Mouse (Mus musculus) stomach, embryonic 15.5 days (tissue): Measurements from ENCODE around the gene Mipol1. TPM values are rescaled to one million over a fixed set of nuclear protein-coding genes. Genes with fewer than 3 reads are reported as not detected.
A peak's percentile ranks its signal among the peaks of the same experiment; 100 is the strongest.
"Not testable (repeated sequence)": the region's sequence is repeated elsewhere in the genome, so short reads cannot be mapped to it uniquely, and the experiment has no call there.

ENCODE experiments used
- ATAC-seq: fragments of 200-750 bp; cut with Nextera tagmentation; 2 replicates; pipeline ENCODE4 v1.8.0; 2017; ENCODE audit warnings: low read depth, moderate number of reproducible peaks, moderate TSS enrichment; ENCODE audit not compliant: insufficient read depth, low FRiP score
- H3K27ac ChIP-seq: fragments of 300-500 bp; sonication (generic); 2 replicates; pipeline ENCODE4 v1.5.1; 2015; ENCODE audit warnings: mild to moderate bottlenecking, inconsistent platforms
- H3K27me3 ChIP-seq: fragments of 300-500 bp; sonication (generic); replicated peaks from 2 replicates; pipeline ENCODE4 v1.6.1; 2015; ENCODE audit warnings: inconsistent platforms
- H3K36me3 ChIP-seq: fragments of 300-500 bp; sonication (generic); 2 replicates; pipeline ENCODE4 v1.6.1; 2015; ENCODE audit warnings: inconsistent platforms
- H3K4me1 ChIP-seq: fragments of 300-500 bp; sonication (generic); 2 replicates; pipeline ENCODE4 v1.6.1; 2015; ENCODE audit warnings: inconsistent platforms
- H3K4me2 ChIP-seq: fragments of 300-500 bp; sonication (generic); 2 replicates; pipeline ENCODE4 v1.6.1; 2015; ENCODE audit warnings: mild to moderate bottlenecking, inconsistent platforms
- H3K4me3 ChIP-seq: fragments of 300-500 bp; sonication (generic); replicated peaks from 2 replicates; pipeline ENCODE4 v1.5.1; 2015; ENCODE audit warnings: inconsistent platforms
- H3K9ac ChIP-seq: fragments of 300-500 bp; sonication (generic); 2 replicates; pipeline ENCODE4 v1.6.1; 2015; ENCODE audit warnings: inconsistent platforms
- H3K9me3 ChIP-seq: fragments of 300-500 bp; sonication (generic); 2 replicates; pipeline ENCODE4 v1.6.1; 2016; ENCODE audit warnings: inconsistent platforms
- WGBS: fragments of 180-500 bp; shearing (Covaris S2); methylation state at CpG from one replicate; pipeline ENCODE4 v1.1.7; 2015; 5-methylcytosine and 5-hydroxymethylcytosine counted together
- polyA plus RNA-seq: library from polyadenylated mRNA; unstranded; fragments of >200 nt; fragmentation: Nextera tagmentation; extraction: Ambion mirVana; gene quantifications from 2 replicates; pipeline ENCODE4 v1.2.1, GENCODE M21; 2015

Mipol1 gene
- polyA plus RNA-seq, 1 experiment from 2014 or later, result 10.0 TPM

GRCm38 (mm10) chr12:57387588-57388292, 157.5 kb downstream of the Mipol1 start:
- no peaks in the 10 kb centered on the region for H3K9me3 ChIP-seq
- no peak for ATAC-seq
- H3K36me3 ChIP-seq, result no peaks in the 10 kb centered on the region
- H3K4me3 ChIP-seq, result no peak overlapping the region
- H3K9ac ChIP-seq, result no peak overlapping the region
- WGBS, result 70% methylated on average over 2 of the region's 2 CpGs
- no peak overlapping the region for H3K4me2 ChIP-seq
- no peaks in the 10 kb centered on the region for H3K4me1 ChIP-seq
- H3K27ac ChIP-seq, result no peak overlapping the region
- no peaks in the 10 kb centered on the region for H3K27me3 ChIP-seq

GRCm38 (mm10) chr12:57399547-57399946, 169.3 kb downstream of the Mipol1 start:
- Histone ChIP-seq H3K4me1 (no peaks in the 10 kb centered on the region), H3K4me2 (no peak overlapping the region), H3K9me3 (no peaks in the 10 kb centered on the region), H3K36me3 (no peaks in the 10 kb centered on the region), H3K9ac (no peak overlapping the region), H3K27ac (no peak overlapping the region), H3K27me3 (no peaks in the 10 kb centered on the region), H3K4me3 (no peak overlapping the region)
- 47% methylated on average over 4 of the region's 4 CpGs for WGBS
- no peak for ATAC-seq

DNA sequence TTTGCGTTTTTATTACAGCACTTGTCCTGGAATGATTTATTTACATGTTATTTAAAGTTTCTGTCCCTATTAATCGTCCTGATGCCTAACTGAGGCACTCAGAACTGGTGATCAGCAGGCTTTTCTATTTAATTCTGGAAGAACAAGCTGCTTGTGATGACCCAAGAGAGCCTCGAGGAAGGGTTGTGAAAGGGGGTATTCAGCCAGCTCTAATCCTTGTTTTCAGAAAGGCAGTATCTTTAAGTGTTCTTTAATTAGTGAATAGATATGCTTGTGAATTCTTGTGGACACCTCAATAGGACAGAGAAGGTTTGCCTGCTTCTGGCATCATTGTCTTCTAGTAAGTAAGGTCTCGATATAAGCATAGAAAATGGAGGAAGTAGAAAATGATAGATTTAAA, 170.0 kb downstream of the Mipol1 start:
- H3K4me2 ChIP-seq, result no peak overlapping the region
- H3K4me3 ChIP-seq, result no peak overlapping the region
- H3K4me1 ChIP-seq, result no peaks in the 10 kb centered on the region
- 51% methylated on average over 4 of the region's 4 CpGs for WGBS
- ATAC-seq, result no peak
- no peaks in the 10 kb centered on the region for H3K9me3 ChIP-seq
- no peaks in the 10 kb centered on the region for H3K36me3 ChIP-seq
- no peaks in the 10 kb centered on the region for H3K27me3 ChIP-seq
- no peak overlapping the region for H3K27ac ChIP-seq
- H3K9ac ChIP-seq, result no peak overlapping the region

DNA sequence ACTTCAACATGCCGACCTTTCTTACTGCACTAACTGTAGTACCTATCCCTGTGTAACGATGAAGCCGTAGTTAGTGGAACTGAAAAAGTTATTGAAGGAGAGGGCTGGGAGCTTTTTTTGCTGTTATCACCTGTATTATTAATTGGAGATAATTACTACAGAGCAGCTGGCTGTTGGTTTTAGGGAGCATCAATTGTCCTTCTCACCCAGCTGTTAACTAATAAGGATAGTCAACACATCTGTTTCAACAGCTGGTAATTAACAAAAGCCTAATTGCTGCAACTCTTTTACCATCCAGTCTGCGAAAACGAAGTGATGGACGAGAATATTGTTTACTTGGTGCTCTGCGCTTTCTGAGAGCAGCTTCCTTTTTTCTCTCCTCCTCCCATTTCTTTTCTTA, 170.9 kb downstream of the Mipol1 start:
- H3K9me3 ChIP-seq, result no peaks in the 10 kb centered on the region
- ATAC-seq, result no peak
- no peaks in the 10 kb centered on the region for H3K36me3 ChIP-seq
- H3K4me2 ChIP-seq, result no peak overlapping the region
- WGBS, result 37% methylated on average over 7 of the region's 7 CpGs
- no peaks in the 10 kb centered on the region for H3K4me1 ChIP-seq
- H3K27ac ChIP-seq, result no peak overlapping the region; the same call in 1 of the 2 replicates
- H3K4me3 ChIP-seq, result no peak overlapping the region
- H3K27me3 ChIP-seq, result no peaks in the 10 kb centered on the region
- H3K9ac ChIP-seq, result no peak overlapping the region

- WGBS, result 75% methylated on average over 6 of the region's 6 CpGs
- no peak for ATAC-seq
- H3K4me1 ChIP-seq, result no peaks in the 10 kb centered on the region
Observed at GRCm38 (mm10) chr12:57402360-57402759, 172.1 kb downstream of the Mipol1 start.

DNA sequence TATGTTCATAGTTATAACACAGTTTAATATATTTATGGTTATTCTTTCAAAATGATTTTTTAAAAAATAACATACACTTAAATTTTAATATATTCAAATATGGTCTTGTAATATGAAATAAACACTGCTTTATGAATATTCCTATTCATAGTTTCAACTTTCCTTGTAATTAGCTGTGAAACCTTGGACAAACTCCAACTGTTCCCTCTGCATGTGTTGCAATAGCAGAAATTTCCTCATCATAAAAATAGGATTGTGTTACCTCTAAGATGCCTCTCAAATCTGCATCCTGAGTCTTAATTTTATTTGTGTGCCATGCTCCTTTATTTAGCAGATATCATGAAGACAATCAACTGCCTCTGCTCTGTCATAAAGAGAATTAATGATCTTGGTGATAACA, 179.7 kb downstream of the Mipol1 start:
- no peaks in the 10 kb centered on the region for H3K36me3 ChIP-seq
- ATAC-seq, result no peak

More at GRCm38 (mm10) chr12:57402360-57402759, 172.1 kb downstream of the Mipol1 start:
- no peaks in the 10 kb centered on the region for H3K9me3 ChIP-seq
- H3K4me2 ChIP-seq, result no peak overlapping the region
- no peak overlapping the region for H3K4me3 ChIP-seq
- H3K27ac ChIP-seq, result no peak overlapping the region
- no peaks in the 10 kb centered on the region for H3K36me3 ChIP-seq
- H3K9ac ChIP-seq, result no peak overlapping the region
- no peaks in the 10 kb centered on the region for H3K27me3 ChIP-seq

DNA sequence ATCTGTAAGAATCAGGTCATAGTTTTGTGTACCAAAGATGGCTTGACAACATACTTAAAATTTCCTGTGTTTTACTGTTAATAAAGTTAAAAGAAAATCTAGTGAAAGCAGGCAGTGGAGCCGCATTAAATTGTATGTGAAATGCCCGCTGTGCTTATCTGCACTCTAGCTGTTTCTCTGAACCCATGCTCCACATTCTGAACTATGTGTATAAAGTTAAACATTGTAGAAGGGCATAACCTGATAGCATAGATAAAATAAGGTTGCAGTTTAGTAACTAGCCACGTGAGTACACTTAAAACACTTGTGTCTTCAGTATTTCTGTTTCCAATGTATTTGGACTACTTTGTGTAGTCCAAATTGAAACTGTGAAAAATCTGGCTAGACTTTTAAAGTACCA, 183.6 kb downstream of the Mipol1 start:
- H3K4me1 ChIP-seq, result no peaks in the 10 kb centered on the region
- no peaks in the 10 kb centered on the region for H3K27me3 ChIP-seq
- H3K36me3 ChIP-seq, result no peaks in the 10 kb centered on the region
- H3K4me2 ChIP-seq, result no peak overlapping the region
- WGBS, result 65% methylated on average over 3 of the region's 3 CpGs
- ATAC-seq, result peak; percentile 63; the same call in 1 of the 2 replicates
- no peak overlapping the region for H3K4me3 ChIP-seq
- H3K9ac ChIP-seq, result no peak overlapping the region
- no peak overlapping the region for H3K27ac ChIP-seq
- H3K9me3 ChIP-seq, result no peaks in the 10 kb centered on the region

More for the DNA sequence above, 179.7 kb downstream of the Mipol1 start:
- H3K27me3 ChIP-seq, result no peaks in the 10 kb centered on the region
- H3K4me2 ChIP-seq, result no peak overlapping the region
- H3K4me3 ChIP-seq, result no peak overlapping the region
- H3K9ac ChIP-seq, result no peak overlapping the region
- H3K9me3 ChIP-seq, result no peaks in the 10 kb centered on the region
- H3K27ac ChIP-seq, result no peak overlapping the region
- no peaks in the 10 kb centered on the region for H3K4me1 ChIP-seq

GRCm38 (mm10) chr12:57424902-57425301, 194.7 kb downstream of the Mipol1 start:
- Histone ChIP-seq H3K27ac (no peak overlapping the region), H3K27me3 (no peaks in the 10 kb centered on the region), H3K36me3 (no peaks in the 10 kb centered on the region), H3K4me1 (no peaks in the 10 kb centered on the region), H3K4me2 (no peak overlapping the region), H3K9me3 (no peaks in the 10 kb centered on the region), H3K9ac (no peak overlapping the region), H3K4me3 (no peak overlapping the region)
- no peak for ATAC-seq
- WGBS, result 92% methylated on average over 5 of the region's 5 CpGs

DNA sequence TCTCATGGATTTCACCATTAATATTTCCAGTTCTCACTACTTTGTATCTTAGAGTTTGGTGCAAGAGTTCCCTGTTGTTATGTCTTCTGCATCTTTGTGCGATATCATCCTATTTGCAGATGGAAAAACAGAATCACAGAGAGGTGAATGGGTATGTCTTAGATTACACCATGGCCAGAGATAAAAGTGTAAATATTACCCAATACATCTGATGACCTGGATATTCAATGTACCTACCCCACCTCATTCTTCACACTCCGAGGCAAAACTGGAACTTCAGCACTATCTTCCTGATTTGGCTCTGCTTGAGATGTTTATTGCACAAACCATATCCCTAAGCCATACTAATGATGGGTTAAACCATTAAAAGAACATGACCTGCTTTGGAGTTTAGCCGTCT, 198.0 kb downstream of the Mipol1 start:
- no peak for ATAC-seq

DNA sequence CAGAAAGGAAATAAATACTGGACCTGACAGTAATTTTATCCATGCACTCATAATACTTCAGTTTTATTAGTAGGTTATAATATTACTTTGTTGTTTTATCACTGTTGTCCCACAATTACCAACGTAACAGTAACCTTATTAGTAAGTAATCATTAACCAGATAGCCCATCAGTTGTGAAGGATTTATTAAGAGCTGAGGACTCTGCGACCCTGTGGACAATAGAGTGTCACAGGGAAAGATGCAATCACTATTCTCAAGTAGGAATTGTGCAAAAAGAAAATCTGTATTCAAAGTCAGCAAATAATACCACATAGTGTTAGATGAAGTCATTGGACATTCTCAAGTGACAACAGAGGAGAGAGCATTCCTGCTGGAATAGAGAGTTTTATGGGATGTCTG, 198.5 kb downstream of the Mipol1 start:
- ATAC-seq, result no peak
- Histone ChIP-seq H3K4me1 (no peaks in the 10 kb centered on the region), H3K27me3 (no peaks in the 10 kb centered on the region), H3K9ac (no peak overlapping the region), H3K36me3 (no peaks in the 10 kb centered on the region), H3K9me3 (no peaks in the 10 kb centered on the region), H3K4me3 (no peak overlapping the region), H3K27ac (no peak overlapping the region), H3K4me2 (no peak overlapping the region)
- 72% methylated on average over 2 of the region's 2 CpGs for WGBS

More for the DNA sequence above, 198.0 kb downstream of the Mipol1 start:
- Histone ChIP-seq H3K36me3 (no peaks in the 10 kb centered on the region), H3K4me3 (no peak overlapping the region), H3K9me3 (no peaks in the 10 kb centered on the region), H3K27me3 (no peaks in the 10 kb centered on the region), H3K27ac (no peak overlapping the region), H3K9ac (no peak overlapping the region), H3K4me1 (no peaks in the 10 kb centered on the region), H3K4me2 (no peak overlapping the region)
- WGBS, result 72% methylated on average over 3 of the region's 3 CpGs

DNA sequence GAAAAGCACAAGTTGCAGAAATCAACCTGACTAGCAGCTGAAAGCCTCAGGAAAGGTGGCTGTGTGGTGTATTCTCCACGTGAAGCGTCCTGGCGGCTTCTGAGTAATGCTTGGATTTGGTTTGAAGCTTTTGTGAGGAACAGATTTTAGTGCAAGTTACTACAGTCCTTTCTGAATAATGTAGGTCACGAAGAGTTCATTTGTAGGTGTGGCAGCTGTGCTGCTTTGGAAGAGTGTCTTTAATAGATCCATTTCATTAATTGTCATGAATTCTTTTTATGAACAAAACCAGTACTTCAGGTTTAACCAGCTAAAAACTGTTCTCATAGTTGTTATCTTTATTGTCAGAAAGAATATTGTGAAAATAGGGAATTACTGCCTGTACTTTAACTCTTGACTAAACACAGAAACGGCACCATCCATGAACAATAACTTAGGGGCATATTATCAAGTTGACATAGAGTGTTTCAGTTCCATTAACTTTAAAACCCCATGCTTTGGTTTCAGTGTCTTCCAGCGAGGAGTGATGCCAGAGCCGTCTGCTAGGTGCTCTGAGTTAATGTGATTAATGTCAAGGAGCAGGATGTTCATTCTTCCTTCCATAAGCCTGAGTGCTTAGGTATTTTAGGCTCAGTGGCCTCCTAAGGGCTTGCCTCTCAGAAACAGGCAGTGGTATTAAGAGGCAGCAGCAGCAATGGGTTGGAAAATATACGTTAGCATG, 206.9 kb downstream of the Mipol1 start:
- H3K4me3 ChIP-seq, H3K27me3 ChIP-seq, H3K9me3 ChIP-seq, H3K36me3 ChIP-seq, H3K4me1 ChIP-seq, H3K9ac ChIP-seq, H3K4me2 ChIP-seq: not testable (repeated sequence)
- peak; percentile 60; the same call in 1 of the 2 replicates for ATAC-seq
- H3K27ac ChIP-seq, result peak overlapping the region; percentile 49
- WGBS, result 35% methylated on average over 8 of the region's 8 CpGs

DNA sequence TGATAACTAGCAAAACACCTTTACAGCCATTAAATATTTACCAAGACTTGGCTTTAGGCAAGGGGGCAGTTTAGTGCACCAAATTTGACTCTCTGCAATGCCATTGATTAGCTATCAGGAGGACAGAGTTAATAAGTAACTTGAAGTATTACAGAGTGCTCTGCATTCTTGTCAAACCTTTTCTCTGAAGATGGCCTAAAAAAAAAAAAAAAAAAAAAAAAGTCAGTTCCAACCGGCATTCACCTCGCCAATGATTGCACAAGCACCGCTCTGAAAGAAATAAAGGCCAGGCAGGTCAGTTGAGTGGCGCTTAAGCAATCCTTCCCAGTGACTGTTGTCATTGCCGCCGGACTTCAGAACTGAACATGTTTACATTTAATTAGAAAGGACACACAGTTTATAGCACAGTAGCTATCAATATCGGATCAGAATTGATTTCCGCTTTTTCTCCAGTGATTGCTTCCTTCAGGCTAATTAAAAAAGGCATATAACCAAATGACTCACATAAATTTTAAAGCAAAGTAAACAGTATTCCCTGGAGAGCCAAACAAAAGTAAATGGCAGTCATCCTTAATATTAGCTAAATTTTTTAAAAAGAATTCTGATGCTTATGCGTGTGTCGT, 214.2 kb downstream of the Mipol1 start:
- H3K36me3 ChIP-seq, result no peaks in the 10 kb centered on the region
- no peak overlapping the region for H3K4me2 ChIP-seq
- no peak overlapping the region for H3K9ac ChIP-seq
- ATAC-seq, result peak; percentile 76; the same call in 1 of the 2 replicates
- H3K4me3 ChIP-seq, result no peak overlapping the region
- WGBS, result 41% methylated on average over 10 of the region's 10 CpGs
- peaks cover 3% of the 10 kb centered on the region; the same call in 1 of the 2 replicates for H3K4me1 ChIP-seq
- H3K27ac ChIP-seq, result peak overlapping the region; percentile 61; the same call in 1 of the 2 replicates
- no peaks in the 10 kb centered on the region for H3K27me3 ChIP-seq
- H3K9me3 ChIP-seq, result no peaks in the 10 kb centered on the region
